Mouse (Mus musculus) brain, embryonic 14.5 days (tissue): ENCODE results near the gene Bloc1s5.
A peak's percentile ranks its signal among the peaks of the same experiment; 100 is the strongest.

Source experiments
- CTCF ChIP-seq: fragments of 200-500 bp; IDR thresholded peaks from 2 replicates; pipeline ENCODE4 v1.5.1; 2012; ENCODE audit warnings: inconsistent platforms, mild to moderate bottlenecking, moderate library complexity, borderline replicate concordance; ENCODE audit not compliant: insufficient read depth, insufficient read length; ENCODE audit errors: extremely low read depth
- POLR2A ChIP-seq: fragments of 200-500 bp; IDR thresholded peaks from 2 replicates; pipeline ENCODE4 v1.6.1; 2012; ENCODE audit warnings: mild to moderate bottlenecking, inconsistent platforms, borderline replicate concordance; ENCODE audit not compliant: poor library complexity, insufficient read depth, insufficient read length, severe bottlenecking; ENCODE audit errors: extremely low read depth

GRCm38 (mm10) chr13:38658528-38659280, 23.8 kb upstream of the Bloc1s5 start, which contains the start of gene Eef1e1:
- peak; percentile 66; the same call in 1 of the 2 replicates for TF ChIP-seq POLR2A
- TF ChIP-seq CTCF: peak; percentile 71
